Mouse (Mus musculus): ENCODE data around the gene Scn11a. TPM values are rescaled to one million over a fixed set of nuclear protein-coding genes. Genes with fewer than 3 reads are reported as not detected.

Scn11a gene
- total RNA-seq (2017), result not detected in 2 replicates

DNA sequence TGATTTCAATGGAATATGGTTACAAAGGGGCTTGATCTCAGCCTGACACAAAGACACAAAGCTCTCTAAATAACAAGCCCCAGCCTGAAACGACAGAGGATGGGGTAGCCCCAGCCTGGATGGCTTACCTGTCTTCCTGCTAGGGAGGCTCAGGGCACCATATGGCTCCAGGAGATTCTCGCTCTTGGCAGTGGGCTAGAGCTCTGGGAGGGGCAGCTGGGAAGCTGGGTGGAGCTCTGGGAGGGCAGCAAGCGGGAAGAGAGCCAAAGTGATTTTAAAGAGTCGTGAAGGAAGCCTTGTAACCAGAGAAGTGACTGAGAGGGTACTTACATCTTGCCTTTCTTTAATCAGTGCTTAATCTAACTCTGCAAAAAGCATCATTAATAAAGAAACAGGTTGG is at the start of gene Scn11a:
Gene Scn11a, minus strand, starts transcription at position 160 of the 400 bp plus-strand sequence.
- ATAC-seq (ENCODE audit: extremely low read depth, insufficient number of reproducible peaks, low FRiP score, poor library complexity, severe bottlenecking), result no peak

DNA sequence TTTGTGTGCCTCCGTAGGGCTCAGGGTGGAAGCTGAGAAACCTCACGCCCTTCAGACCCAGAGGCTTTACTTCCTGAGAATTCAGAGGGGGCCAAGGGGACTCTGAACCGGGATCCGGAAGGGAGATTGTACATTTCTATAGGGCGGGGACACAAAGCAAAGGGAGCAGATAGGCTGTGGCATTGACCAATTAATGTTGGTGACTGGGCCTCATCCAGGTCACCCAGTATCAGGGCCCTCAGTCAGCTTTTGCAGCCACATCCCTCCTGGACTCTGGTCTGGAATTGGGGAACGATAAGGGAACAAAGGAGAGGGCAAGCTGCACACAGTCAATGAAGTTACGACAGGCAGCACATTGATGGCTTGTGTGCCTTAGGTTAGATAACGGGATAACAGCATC is 28.9 kb upstream of the Scn11a start:
- no peak for ATAC-seq (ENCODE audit: extremely low read depth, insufficient number of reproducible peaks, low FRiP score, poor library complexity, severe bottlenecking)

DNA sequence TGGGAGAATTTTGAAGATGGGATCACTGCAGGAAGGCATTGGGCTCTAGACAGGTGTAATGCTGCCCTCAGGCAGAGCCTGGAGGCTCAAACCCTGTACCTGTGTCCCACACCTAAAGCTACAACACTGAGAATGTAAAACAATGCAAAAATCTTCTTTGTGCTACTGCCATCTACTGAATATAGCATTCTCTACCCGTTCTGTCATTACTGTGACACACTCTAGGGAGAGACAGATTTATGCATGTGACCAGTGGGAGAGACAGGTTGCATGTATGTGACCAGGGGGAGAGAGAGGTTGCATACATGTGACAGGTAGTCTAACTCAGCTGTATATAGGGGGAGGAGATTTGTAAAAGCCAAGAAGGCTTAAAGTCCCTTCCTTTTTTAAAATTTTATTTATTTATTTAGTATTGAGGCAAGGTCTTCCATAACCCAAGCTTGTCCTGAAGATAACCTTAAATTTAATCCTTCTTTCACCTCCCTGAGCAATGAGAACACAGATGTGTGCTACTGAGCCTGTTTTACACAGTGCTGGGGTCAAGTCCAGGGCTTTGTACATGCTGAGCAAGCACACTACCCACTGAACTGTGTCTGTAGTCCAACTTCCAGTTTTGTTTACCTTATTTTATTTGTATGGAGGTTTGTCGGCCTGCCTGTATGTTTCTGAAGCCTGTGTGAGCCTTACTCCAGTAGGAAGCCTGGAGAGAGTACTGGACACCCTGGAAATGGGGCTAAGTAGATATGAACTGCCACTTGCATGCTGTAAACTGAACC is 28.0 kb upstream of the Scn11a start:
- no peak for ATAC-seq (ENCODE audit: extremely low read depth, insufficient number of reproducible peaks, low FRiP score, poor library complexity, severe bottlenecking)

DNA sequence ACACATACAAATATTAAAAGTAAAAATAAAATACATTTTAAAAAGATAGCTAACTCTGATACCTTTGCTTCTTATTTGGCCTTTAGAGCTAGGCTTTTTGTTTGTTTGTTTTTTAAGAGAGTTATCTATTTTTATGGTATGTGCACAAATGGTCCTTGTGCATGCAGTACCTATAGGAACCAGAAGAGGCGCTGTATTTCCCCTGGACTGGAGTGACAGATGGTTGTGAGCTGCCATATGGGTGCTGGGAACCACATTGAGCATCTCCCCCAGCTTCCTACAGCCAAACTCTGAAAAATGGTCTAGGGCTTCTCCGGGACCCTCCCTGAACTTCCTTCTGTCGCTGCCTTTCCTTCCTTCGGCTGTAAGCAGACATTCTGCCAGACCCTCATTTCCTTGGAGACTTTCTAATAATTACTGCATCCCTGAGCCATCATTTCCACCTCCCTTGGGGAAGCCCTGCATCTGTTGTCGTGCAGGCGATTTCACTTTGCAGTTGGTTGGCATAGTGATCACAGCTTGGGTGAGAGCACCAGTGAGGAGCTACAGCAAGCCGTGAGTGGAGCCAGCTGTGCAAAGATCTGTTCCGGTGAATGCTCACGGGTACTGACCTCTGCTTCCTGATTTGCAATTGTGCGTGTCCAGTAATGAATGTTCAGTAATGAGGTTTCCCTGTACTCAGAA is 27.2 kb upstream of the Scn11a start:
- ATAC-seq (ENCODE audit: extremely low read depth, insufficient number of reproducible peaks, low FRiP score, poor library complexity, severe bottlenecking), result no peak

DNA sequence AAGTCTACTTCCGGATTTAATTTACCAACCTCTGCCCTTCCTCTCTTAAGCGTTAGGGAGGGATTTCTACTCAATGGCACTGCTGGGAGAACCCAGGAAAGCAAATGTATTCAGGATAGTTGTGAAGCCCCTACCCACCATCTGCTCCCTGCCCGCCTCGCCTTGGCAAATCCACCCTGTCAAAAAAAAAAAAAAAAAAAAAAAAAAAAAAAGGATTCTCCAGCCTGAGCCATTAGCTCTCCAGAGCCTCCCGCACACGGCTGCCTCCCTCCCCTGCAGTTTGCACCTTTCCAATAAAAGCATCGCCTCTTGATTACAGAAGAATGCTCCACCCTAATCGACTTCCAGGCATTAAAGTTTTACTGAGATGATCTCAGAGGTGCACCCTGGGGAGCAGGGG is 24.0 kb upstream of the Scn11a start:
- no peak for ATAC-seq (ENCODE audit: extremely low read depth, insufficient number of reproducible peaks, low FRiP score, poor library complexity, severe bottlenecking)

DNA sequence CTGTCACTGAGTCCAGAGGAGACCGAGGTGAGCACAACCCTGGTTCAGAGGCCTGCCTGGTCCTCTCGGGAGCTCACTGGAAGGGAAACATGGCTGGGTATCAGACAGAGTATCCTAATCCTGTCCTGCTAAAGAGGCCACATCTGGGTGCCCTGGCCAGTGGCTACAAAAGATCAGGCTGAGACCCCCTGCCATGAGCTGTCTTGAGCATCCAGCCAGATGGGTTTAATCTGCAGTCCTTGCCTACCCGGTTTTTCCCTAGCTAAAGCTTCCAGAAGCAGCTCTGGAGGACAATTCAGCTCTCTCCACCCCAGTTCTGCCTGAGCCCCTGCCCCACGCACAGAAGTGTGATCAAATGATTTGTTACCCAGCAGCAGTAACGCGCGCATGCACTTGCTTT is 23.4 kb upstream of the Scn11a start:
- no peak for ATAC-seq (ENCODE audit: extremely low read depth, insufficient number of reproducible peaks, low FRiP score, poor library complexity, severe bottlenecking)

DNA sequence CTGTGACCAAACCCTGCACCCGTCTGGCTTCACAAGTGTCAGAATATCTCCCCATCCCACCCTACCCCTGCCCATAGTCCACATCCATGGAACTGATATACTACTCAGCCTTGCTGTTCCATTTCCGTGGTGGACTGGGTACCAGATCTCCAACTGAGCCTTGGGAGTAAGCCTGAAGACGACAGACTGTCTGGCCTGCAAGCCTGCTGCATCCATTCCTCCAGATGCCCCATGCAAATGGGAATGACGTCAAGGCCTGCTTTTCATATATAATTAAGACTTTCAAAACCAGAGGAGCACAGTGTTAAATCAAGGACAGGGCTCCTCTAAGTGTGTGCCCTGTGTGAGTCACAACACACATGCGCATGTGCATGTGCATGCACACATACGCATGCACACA is 21.9 kb upstream of the Scn11a start:
- ATAC-seq (ENCODE audit: extremely low read depth, insufficient number of reproducible peaks, low FRiP score, poor library complexity, severe bottlenecking), result no peak

DNA sequence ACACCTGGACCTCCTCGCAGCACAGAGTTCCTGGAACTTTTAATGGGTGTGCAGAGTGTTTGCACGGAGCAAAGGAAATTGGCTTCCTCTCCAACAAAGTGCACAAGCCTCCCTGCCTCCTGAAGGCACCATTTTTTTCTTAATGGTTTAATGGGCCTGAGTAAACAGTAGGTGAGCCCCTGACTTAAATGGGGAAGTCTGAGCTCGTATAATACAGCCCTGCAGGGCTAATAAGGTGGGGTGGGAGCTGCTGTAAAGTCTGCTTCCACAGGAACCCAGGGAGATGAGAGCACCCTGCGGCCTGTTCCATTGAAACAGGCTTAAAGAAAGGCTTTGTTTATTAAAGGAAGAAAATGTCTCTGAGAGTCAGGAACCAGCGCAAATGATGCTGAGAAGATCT is 19.5 kb upstream of the Scn11a start:
- no peak for ATAC-seq (ENCODE audit: extremely low read depth, insufficient number of reproducible peaks, low FRiP score, poor library complexity, severe bottlenecking)

DNA sequence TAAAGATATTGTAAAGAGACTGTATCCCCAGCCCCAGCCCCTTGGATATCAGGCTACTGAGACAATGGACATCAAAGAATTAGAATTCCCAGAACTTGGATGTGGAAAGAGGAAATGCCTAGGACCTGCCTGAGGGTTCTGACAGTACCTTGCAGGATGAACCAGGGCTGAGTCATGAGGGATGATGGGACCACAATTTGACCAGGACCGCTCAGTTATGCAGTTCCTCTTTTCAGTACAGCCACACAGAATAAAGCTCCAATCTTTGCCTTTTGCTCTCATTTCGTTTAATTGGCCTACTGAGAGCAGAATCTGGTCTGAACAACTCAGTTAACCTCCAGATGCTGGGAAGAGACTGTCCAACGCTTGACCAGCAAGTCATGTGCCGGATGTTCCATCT is 18.3 kb upstream of the Scn11a start:
- ATAC-seq (ENCODE audit: extremely low read depth, insufficient number of reproducible peaks, low FRiP score, poor library complexity, severe bottlenecking), result no peak

DNA sequence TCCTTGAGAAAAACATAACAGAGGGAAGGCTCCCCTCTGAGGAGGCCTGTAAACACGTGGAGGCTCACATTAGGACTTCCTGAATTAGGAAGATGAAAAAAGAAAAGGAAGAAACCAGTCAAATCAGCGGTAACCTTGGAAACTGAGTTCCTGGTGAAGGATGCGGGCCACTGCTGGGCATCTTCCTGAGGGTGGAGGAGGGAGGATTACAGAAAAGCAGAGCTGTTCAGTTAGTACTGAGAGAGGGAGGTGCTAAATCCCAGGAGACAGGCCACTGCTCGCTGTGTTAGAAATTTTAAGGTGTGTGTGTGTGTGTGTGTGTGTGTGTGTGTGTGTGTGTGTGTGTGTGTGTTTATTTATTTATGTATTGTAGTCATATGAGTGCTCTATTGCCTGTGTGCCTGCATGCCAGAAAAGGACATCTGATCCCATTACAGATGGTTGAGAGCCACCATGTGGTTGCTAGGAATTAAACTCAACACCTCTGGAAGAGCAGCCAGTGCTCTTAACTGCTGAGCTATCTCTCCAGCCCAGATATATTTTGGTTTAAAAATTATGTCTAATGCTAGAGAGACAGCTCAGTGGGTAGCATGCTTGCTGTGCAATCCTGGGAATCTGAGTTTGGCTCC is 17.4 kb upstream of the Scn11a start:
- ATAC-seq (ENCODE audit: extremely low read depth, insufficient number of reproducible peaks, low FRiP score, poor library complexity, severe bottlenecking), result no peak

DNA sequence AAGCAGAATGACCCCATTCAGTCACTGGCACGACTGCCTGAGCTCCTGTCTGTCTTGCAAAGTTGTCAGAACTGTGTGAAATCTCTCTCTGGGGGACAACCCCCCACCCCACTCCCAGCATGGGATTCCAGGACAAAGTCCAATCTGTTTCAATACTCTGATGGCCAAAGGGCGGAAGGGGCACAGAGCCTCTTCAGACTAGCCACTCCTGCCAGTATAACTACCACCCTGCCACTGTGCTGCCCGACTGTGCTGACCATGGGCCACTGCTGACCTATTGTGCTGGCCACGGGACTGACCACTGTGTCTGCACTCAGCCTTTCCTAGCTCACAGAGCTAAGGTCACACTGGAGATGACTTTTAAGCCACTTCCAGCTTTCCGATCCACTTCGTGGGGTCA is 16.8 kb upstream of the Scn11a start:
- no peak for ATAC-seq (ENCODE audit: extremely low read depth, insufficient number of reproducible peaks, low FRiP score, poor library complexity, severe bottlenecking)

DNA sequence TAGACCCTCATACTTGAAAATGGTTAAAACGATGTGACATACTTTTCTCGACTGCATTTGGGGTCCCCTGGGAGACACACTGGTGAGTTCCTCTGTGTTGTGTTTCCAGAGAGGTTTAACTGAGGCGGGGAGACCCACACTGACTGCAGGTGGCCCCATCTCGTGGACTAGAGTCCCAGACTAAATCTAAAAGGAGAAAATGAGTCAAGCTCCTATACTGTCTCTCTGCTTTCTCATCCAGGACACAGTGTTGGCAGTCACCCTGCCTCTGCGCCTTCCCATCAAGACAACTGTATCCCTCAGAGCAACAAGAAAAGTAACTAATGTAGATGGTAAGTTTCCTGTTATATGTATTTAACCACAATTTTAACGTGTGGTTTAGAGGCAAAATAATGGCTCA is 15.9 kb upstream of the Scn11a start:
- no peak for ATAC-seq (ENCODE audit: extremely low read depth, insufficient number of reproducible peaks, low FRiP score, poor library complexity, severe bottlenecking)

DNA sequence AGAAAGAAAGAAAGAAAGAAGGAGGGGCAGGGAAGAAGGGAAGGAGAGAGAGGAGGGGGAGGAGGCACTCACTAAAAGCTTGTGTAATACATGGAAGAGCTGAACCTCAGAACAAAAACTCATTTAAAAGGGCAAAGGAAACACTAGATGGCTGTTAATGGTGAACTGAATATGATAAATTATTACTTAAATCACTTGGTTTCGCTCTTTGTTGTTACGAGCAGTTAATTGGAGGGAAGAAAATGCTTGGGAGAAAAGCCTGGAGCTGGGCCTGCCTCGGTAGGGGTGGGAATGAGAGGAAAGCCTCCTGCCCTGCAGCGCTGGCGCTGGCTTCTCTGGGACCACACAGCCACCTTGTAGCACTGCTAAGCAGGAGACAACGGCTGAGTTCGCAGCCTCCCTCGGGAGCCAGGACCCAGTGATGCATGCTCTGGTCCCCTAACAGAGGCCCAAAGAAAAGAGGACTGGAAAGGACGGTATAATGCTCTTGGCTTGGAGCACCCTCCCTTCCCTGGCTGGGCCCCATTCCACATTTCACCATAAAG is 10.4 kb upstream of the Scn11a start:
- ATAC-seq (ENCODE audit: extremely low read depth, insufficient number of reproducible peaks, low FRiP score, poor library complexity, severe bottlenecking), result no peak

DNA sequence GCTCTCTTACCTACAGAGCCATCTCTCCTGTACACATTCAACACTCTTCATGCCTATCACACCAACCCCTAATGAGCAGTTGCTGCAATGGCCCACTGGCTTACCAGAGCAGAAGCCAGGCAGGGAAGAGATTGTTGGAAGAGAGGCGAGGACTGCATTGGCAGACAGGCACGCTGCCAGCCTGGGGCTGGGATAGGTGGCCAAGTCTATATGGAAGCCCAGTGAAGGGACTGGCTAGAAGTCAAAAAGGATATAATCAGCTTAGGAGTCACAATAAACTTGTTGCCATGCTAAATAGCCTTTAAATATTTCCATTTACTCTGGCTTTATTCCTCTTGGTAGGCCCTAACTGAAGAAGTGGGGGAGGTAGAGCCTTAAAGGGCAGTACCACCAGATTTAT is 5.7 kb upstream of the Scn11a start:
- ATAC-seq (ENCODE audit: extremely low read depth, insufficient number of reproducible peaks, low FRiP score, poor library complexity, severe bottlenecking), result no peak

DNA sequence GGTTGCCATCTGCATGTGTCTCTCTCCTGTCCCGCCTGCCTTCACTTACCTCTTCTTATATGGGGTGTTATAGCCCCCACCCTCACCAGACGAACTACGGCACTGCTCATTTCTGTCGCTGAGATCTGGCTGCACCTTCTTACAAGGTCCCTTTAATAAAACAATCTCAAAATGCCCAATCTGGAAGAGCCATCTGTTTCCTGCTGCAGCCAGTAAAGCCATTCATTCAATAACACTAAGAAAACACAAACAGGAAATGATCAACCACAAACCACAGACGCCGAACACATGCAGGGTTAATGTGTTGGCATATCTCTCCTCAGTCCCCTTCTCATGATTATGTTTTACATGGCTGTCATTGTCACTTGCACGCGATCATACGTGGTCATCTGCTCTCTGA is 1.5 kb downstream of the Scn11a start:
- ATAC-seq (ENCODE audit: extremely low read depth, insufficient number of reproducible peaks, low FRiP score, poor library complexity, severe bottlenecking), result no peak

DNA sequence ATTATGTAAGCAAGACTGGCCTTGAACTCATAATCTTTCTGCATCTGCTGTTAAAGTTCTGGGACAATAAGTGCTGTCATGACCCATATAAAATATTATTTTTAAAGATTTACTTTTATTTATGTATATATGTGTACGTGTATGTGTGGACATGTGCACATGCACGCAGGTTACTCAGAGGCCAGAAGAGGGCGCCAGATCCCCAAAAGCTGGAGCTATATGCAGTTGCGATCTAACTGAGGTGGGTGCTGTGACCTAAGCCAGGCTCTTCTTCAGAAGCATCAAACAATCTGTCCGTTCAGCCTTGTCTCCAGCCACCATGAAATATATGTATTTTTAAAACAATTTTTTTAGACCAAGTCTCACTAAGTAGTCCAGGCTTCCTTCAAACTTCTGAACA is 11.6 kb downstream of the Scn11a start:
- no peak for ATAC-seq (ENCODE audit: extremely low read depth, insufficient number of reproducible peaks, low FRiP score, poor library complexity, severe bottlenecking)

DNA sequence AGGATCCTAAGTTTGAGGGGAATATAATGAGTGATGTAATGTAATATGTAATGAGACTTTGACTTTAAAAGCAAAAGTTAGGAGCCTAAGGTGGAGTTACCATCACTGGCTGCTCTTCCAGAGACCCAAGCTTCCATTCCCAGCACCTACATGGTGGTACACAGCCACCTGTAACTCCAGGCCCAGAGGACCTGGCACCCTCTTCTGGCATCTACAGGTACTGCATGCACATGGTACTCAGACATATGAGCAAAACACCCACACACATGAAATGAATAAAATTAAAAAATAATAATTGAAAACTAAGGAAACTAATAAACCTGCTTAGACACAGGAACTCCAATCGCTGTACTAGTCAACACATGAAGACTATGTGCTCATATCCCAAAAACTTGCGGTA is 18.8 kb downstream of the Scn11a start:
- no peak for ATAC-seq (ENCODE audit: extremely low read depth, insufficient number of reproducible peaks, low FRiP score, poor library complexity, severe bottlenecking)

DNA sequence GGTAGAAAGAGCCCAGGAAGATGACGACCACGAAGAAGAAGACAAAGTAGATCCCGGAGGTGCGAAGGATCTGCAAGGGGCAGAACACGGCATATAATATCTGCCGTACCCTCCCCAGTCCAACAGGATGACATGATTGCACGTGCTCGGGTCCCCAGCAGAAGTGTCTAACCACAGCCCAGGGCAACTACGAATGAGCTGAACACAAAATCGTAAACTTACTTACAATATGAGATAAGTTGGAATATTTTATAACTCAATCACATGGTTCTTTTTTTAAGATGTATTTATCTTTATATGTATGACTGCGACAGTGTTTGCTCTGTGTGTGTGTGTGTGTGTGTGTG is 20.8 kb downstream of the Scn11a start:
- ATAC-seq (ENCODE audit: extremely low read depth, insufficient number of reproducible peaks, low FRiP score, poor library complexity, severe bottlenecking), result no peak

DNA sequence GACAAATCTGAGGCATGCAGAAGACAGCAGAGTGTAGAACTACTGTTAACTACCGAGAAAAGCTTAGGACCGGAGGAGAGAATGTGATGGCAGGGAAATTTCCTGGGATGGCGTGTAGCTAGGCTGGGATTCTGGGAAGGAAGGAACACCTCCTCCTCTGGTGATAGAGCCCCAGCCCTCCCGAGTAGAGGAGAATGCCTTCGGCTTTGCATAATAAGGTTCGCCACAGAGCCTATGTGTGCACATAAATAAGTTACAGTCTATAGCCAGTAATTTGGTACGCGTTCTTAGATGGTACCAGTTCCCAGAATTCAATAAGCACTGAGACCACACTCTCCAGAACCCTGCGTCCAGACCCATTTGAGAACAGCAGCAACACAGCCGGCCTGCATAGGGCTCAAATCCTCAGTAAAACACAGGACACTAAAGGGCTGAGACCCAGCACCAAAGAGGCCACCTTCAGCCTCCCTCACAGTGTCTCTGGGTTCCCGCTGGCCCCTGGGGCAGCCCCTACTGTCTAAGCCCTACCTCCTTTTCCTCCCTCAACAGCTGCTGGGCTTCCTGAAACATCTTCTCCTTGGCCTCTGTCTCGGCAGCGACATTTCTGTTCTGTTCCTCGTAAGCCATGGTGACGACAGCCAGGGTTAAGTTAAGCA is 21.3 kb downstream of the Scn11a start:
- ATAC-seq (ENCODE audit: extremely low read depth, insufficient number of reproducible peaks, low FRiP score, poor library complexity, severe bottlenecking), result no peak
